Mouse (Mus musculus) hindbrain, postnatal 0 days (tissue): ENCODE measurements around the gene Stx4a. TPM values are rescaled to one million over a fixed set of nuclear protein-coding genes. Genes with fewer than 3 reads are reported as not detected.

Experiments
- ATAC-seq: fragments of 200-750 bp; cut with Nextera tagmentation; 2 replicates; pipeline ENCODE4 v1.8.0; 2017; ENCODE audit warnings: mild to moderate bottlenecking, moderate TSS enrichment, moderate library complexity
- DNase-seq: peaks from one replicate; pipeline ENCODE4 v3.0.0-alpha.2; 2015; ENCODE audit warnings: low spot score
- H3K27ac ChIP-seq: fragments of 300-500 bp; sonication (generic); 2 replicates; pipeline ENCODE4 v1.5.1; 2014; ENCODE audit warnings: mild to moderate bottlenecking
- H3K27me3 ChIP-seq: fragments of 300-500 bp; sonication (generic); 2 replicates; pipeline ENCODE4 v1.6.1; 2014; ENCODE audit warnings: low read length, mixed read lengths; ENCODE audit not compliant: insufficient read depth
- H3K36me3 ChIP-seq: fragments of 300-500 bp; sonication (generic); 2 replicates; pipeline ENCODE4 v1.6.1; 2014; ENCODE audit warnings: low read length, mixed read lengths; ENCODE audit not compliant: insufficient read depth
- H3K4me1 ChIP-seq: fragments of 300-500 bp; sonication (generic); 2 replicates; pipeline ENCODE4 v1.6.1; 2014; ENCODE audit warnings: antibody characterized with exemption, low read length, mixed read lengths; ENCODE audit not compliant: insufficient read depth
- H3K4me2 ChIP-seq: fragments of 300-500 bp; sonication (generic); 2 replicates; pipeline ENCODE4 v1.6.1; 2014; ENCODE audit warnings: low read depth, mild to moderate bottlenecking, low read length, moderate library complexity, mixed read lengths
- H3K4me3 ChIP-seq: fragments of 300-500 bp; sonication (generic); 2 replicates; pipeline ENCODE4 v1.5.1; 2014; ENCODE audit warnings: low read length
- H3K9ac ChIP-seq: fragments of 300-500 bp; sonication (generic); replicated peaks from 2 replicates; pipeline ENCODE4 v1.6.1; 2014; ENCODE audit warnings: mild to moderate bottlenecking, low read length, moderate library complexity, mixed read lengths
- H3K9me3 ChIP-seq: fragments of 300-500 bp; sonication (generic); 2 replicates; pipeline ENCODE4 v1.6.1; 2016; ENCODE audit warnings: low read length, mixed read lengths
- CTCF ChIP-seq: IDR thresholded peaks from 2 replicates; pipeline ENCODE4 v1.5.1; 2016; ENCODE audit warnings: antibody characterized with exemption, control low read depth, low read depth
- WGBS: fragments of 180-500 bp; shearing (Covaris S2); extraction: QIAGEN DNeasy Blood & Tissue Kit; methylation state at CpG from one replicate; pipeline ENCODE4 v1.1.7; 2014; 5-methylcytosine and 5-hydroxymethylcytosine counted together
- polyA plus RNA-seq: library from polyadenylated mRNA; unstranded; fragments of >200 nt; fragmentation: Nextera tagmentation; extraction: Ambion mirVana; gene quantifications from 2 replicates; pipeline ENCODE4 v1.2.1, GENCODE M21; 2015
- total RNA-seq: library from RNA; depleted of rRNA; stranded (reverse); fragments of >200 nt; gene quantifications from 2 replicates; pipeline ENCODE4 v1.2.3, GENCODE M21; 2014

The Stx4a gene
- total and polyA plus RNA-seq, 2 experiments from 2014 or later = 4.0 to 28.4 TPM

DNA sequence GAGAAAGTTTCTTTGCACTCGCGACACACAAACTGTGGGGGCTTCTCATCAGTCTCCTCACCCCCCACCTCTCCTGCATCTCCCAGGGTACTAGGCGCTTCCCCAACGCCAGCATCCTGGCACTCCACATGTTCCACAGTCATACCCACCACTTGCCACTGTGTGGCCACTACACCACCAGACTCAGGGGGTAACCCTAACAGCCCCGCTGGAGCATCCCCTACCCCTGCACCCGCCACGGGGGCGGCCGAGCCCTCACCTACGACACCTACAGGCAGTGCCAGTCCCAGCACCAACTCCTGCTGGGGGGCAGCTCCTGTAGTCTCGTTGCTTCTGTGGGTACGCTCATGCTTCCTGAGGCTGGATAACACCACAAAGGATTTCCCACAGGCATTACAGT, 42.3 kb downstream of the Stx4a start:
- Histone ChIP-seq H3K4me3 (no peak overlapping the region), H3K27ac (no peak overlapping the region), H3K27me3 (no peaks in the 10 kb centered on the region), H3K4me2 (no peak overlapping the region), H3K4me1 (no peaks in the 10 kb centered on the region), H3K9me3 (no peaks in the 10 kb centered on the region), H3K9ac (no peak overlapping the region), H3K36me3 (peaks cover 32% of the 10 kb centered on the region)
- ATAC-seq = no peak
- TF ChIP-seq CTCF = no peak
- DNase-seq = no peak
- WGBS = 96% methylated on average over 12 of the region's 12 CpGs

DNA sequence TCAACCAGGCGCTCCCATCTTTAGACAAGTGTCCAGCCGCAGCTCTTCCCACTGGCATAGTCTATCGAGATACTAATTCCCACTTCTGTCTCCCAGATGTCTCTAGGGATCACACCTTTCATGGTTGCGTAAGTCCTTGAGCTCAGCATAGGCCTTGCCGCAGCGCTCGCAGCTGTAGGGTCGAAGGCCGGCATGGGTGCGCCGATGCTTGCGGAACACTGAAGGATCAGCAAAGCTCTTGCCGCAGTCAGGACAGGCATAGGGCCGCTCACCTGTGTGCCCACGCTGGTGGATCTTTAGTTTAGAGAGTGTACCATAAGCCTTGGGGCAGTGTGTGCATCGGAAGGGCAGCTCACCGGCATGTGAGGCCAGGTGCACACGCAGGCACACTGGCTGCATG, 43.5 kb downstream of the Stx4a start:
- H3K27ac ChIP-seq = no peak overlapping the region
- ATAC-seq = no peak
- peaks cover 32% of the 10 kb centered on the region for H3K36me3 ChIP-seq
- no peak for DNase-seq
- no peak overlapping the region for H3K9ac ChIP-seq
- H3K4me3 ChIP-seq = no peak overlapping the region
- H3K4me1 ChIP-seq = no peaks in the 10 kb centered on the region
- TF ChIP-seq CTCF = no peak
- no peaks in the 10 kb centered on the region for H3K9me3 ChIP-seq
- no peak overlapping the region for H3K4me2 ChIP-seq
- 96% methylated on average over 18 of the region's 18 CpGs for WGBS
- H3K27me3 ChIP-seq = no peaks in the 10 kb centered on the region

- no peaks in the 10 kb centered on the region for H3K9me3 ChIP-seq
- H3K4me3 ChIP-seq = no peak overlapping the region
- WGBS = 42% methylated on average over 3 of the region's 3 CpGs
- H3K36me3 ChIP-seq = peaks cover 32% of the 10 kb centered on the region
- peaks cover 7% of the 10 kb centered on the region for H3K4me1 ChIP-seq
- no peak overlapping the region for H3K4me2 ChIP-seq
- no peak for TF ChIP-seq CTCF
- peak overlapping the region; percentile 20; the same call in 1 of the 2 replicates for H3K27ac ChIP-seq
- peak overlapping the region; percentile 28; the same call in 1 of the 2 replicates for H3K9ac ChIP-seq
- H3K27me3 ChIP-seq = no peaks in the 10 kb centered on the region
- DNase-seq (peak; percentile 20), ATAC-seq (no peak)
Measured at GRCm38 (mm10) chr7:127869149-127869810, 45.2 kb downstream of the Stx4a start.

GRCm38 (mm10) chr7:127870136-127870821, 46.2 kb downstream of the Stx4a start:
- H3K9ac ChIP-seq = no peak overlapping the region
- H3K36me3 ChIP-seq = peaks cover 25% of the 10 kb centered on the region
- peak; percentile 47 for TF ChIP-seq CTCF
- 83% methylated on average over 5 of the region's 5 CpGs for WGBS
- peaks cover 12% of the 10 kb centered on the region for H3K4me1 ChIP-seq
- no peak overlapping the region for H3K4me2 ChIP-seq
- ATAC-seq (no peak), DNase-seq (no peak)
- H3K27ac ChIP-seq = no peak overlapping the region
- H3K4me3 ChIP-seq = no peak overlapping the region
- no peaks in the 10 kb centered on the region for H3K9me3 ChIP-seq
- H3K27me3 ChIP-seq = no peaks in the 10 kb centered on the region

GRCm38 (mm10) chr7:127874812-127875626, 50.9 kb downstream of the Stx4a start:
- 4% methylated on average over 20 of the region's 20 CpGs for WGBS
- H3K27ac ChIP-seq = peak overlapping the region; percentile 99
- ATAC-seq = peak; percentile 36

GRCm38 (mm10) chr7:127875627-127876001, 51.5 kb downstream of the Stx4a start:
- H3K4me2 ChIP-seq = peak overlapping the region; percentile 75
- H3K4me1 ChIP-seq = peaks cover 15% of the 10 kb centered on the region
- peak overlapping the region; percentile 92 for H3K9ac ChIP-seq
- peak overlapping the region; percentile 99 for H3K27ac ChIP-seq
- under 1% methylated on average over 38 of the region's 43 CpGs for WGBS
- H3K27me3 ChIP-seq = no peaks in the 10 kb centered on the region
- DNase-seq (peak; percentile 99), ATAC-seq (peak; percentile 97)
- no peaks in the 10 kb centered on the region for H3K9me3 ChIP-seq
- no peak for TF ChIP-seq CTCF
- H3K4me3 ChIP-seq = peak overlapping the region; percentile 92
- H3K36me3 ChIP-seq = peaks cover 22% of the 10 kb centered on the region

More at GRCm38 (mm10) chr7:127874812-127875626, 50.9 kb downstream of the Stx4a start:
- TF ChIP-seq CTCF = no peak
- peaks cover 15% of the 10 kb centered on the region for H3K4me1 ChIP-seq
- peaks cover 16% of the 10 kb centered on the region for H3K36me3 ChIP-seq
- H3K4me3 ChIP-seq = peak overlapping the region; percentile 92
- no peaks in the 10 kb centered on the region for H3K27me3 ChIP-seq
- peak overlapping the region; percentile 92 for H3K9ac ChIP-seq
- peak overlapping the region; percentile 75 for H3K4me2 ChIP-seq
- DNase-seq = no peak
- H3K9me3 ChIP-seq = no peaks in the 10 kb centered on the region
